Mouse (Mus musculus): Measurements from ENCODE around the gene Mdfic. TPM values are rescaled to one million over a fixed set of nuclear protein-coding genes. Genes with fewer than 3 reads are reported as not detected.
A peak's percentile ranks its signal among the peaks of the same experiment; 100 is the strongest.

The Mdfic gene
- polyA plus RNA-seq, 1 experiment, result 6.0 TPM

DNA sequence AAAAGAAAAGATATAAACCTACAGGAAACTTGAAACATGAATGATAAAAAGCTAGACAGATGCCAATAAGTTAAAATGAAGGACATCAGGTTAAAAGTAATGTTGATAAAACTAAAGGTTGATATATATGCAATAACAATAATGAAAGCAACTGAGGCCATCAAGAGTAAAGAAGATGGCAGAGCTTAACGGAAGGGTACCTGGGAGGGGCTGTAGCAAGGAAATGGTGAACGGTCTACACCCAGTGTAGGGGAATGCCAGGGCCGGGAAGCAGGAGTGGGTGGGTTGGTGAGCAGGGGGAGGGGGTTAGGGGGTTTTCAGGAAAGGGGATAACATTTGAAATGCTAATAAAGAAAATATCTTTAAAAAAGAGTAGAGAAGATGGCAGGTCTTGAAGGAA is 122.8 kb downstream of the Mdfic start:
- Histone ChIP-seq H3K27me3 (ENCODE audit: control insufficient read depth, insufficient read depth, low read length) (no peaks in the 10 kb centered on the region), H3K4me3 (ENCODE audit: extremely low read depth, insufficient read depth, insufficient read length) (no peak overlapping the region), H3K36me3 (ENCODE audit: control insufficient read depth, insufficient read depth, low read length) (no peaks in the 10 kb centered on the region), H3K27ac (ENCODE audit: insufficient read depth, low read length) (no peak overlapping the region), H3K4me1 (ENCODE audit: control insufficient read depth, insufficient read depth, insufficient read length) (peaks cover 12% of the 10 kb centered on the region)
- TF ChIP-seq CTCF (IDR thresholded peaks at IDR 0.05; ENCODE audit: extremely low read depth, insufficient read depth, insufficient read length, insufficient replicate concordance), result no peak
- TF ChIP-seq POLR2A (IDR thresholded peaks at IDR 0.05; ENCODE audit: low read depth, low read length), result no peak
- 94% methylated on average over 3 of the region's 3 CpGs for WGBS
- DNase-seq (ENCODE audit: low read depth in 1 of 2, low spot score in 2 of 2), result no peak

GRCm38 (mm10) chr6:15845711-15846342 is 125.4 kb downstream of the Mdfic start:
- peak; percentile 20 to 54 for DNase-seq (ENCODE audit: low read depth in 1 of 2, low spot score in 2 of 2)
- Histone ChIP-seq H3K4me3 (ENCODE audit: extremely low read depth, insufficient read depth, insufficient read length) (no peak overlapping the region; the same call in 1 of the 2 replicates), H3K27me3 (ENCODE audit: control insufficient read depth, insufficient read depth, low read length) (no peaks in the 10 kb centered on the region), H3K36me3 (ENCODE audit: control insufficient read depth, insufficient read depth, low read length) (no peaks in the 10 kb centered on the region), H3K4me1 (ENCODE audit: control insufficient read depth, insufficient read depth, insufficient read length) (peaks cover 10% of the 10 kb centered on the region), H3K27ac (ENCODE audit: insufficient read depth, low read length) (no peak overlapping the region)
- no peak for TF ChIP-seq POLR2A (IDR thresholded peaks at IDR 0.05; ENCODE audit: low read depth, low read length)
- TF ChIP-seq CTCF (IDR thresholded peaks at IDR 0.05; ENCODE audit: extremely low read depth, insufficient read depth, insufficient read length, insufficient replicate concordance), result no peak
- WGBS, result 6% methylated on average over 2 of the region's 2 CpGs
